Mouse (Mus musculus): ENCODE measurements at regions not wholly inside any gene's neighbourhood (a gene's known extent, or its start where the extent isn't known, plus 50 kb on each side); places are given as distances from the start of the nearest gene placed in this dataset.

DNA sequence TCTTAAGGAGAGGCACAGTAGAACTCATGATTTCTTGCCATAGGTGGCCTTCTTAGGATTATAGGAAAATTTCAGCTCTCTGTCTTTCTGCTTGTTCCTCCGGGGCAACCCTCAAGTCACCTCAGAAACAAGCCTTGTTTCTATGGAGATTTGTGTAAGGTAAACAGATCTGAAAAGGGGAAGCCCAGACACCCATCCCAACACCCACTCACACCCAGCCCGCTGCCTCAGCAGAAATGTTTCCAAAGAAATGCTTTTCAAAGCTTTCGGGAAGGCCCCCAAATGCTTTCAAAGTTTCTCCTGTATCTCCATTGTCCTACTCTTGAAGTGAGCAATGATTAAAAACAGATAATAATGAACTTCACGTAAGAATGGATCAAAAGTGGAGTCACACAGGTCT lies 64.9 kb upstream of the Rbpj start:
- Histone ChIP-seq H3K4me1 (ENCODE audit: insufficient read depth, low read length) (no peaks in the 10 kb centered on the region), H3K27me3 (ENCODE audit: insufficient read depth, low read length) (no peaks in the 10 kb centered on the region), H3K36me3 (ENCODE audit: insufficient read depth, low read length) (no peaks in the 10 kb centered on the region), H3K4me3 (ENCODE audit: low read depth, low read length) (no peak overlapping the region), H3K4me2 (ENCODE audit: low read depth, low read length, poor library complexity, severe bottlenecking) (no peak overlapping the region), H3K9me3 (ENCODE audit: low read length) (no peaks in the 10 kb centered on the region), H3K27ac (ENCODE audit: low read depth, low read length) (no peak overlapping the region), H3K9ac (replicated peaks; ENCODE audit: low read length, poor library complexity, severe bottlenecking) (no peak overlapping the region)
- DNase-seq (ENCODE audit: low spot score) (no peak), ATAC-seq (ENCODE audit: low FRiP score) (no peak)
- WGBS = 78% methylated on average over 4 of the region's 4 CpGs
- TF ChIP-seq CTCF (IDR thresholded peaks at IDR 0.05) = no peak

DNA sequence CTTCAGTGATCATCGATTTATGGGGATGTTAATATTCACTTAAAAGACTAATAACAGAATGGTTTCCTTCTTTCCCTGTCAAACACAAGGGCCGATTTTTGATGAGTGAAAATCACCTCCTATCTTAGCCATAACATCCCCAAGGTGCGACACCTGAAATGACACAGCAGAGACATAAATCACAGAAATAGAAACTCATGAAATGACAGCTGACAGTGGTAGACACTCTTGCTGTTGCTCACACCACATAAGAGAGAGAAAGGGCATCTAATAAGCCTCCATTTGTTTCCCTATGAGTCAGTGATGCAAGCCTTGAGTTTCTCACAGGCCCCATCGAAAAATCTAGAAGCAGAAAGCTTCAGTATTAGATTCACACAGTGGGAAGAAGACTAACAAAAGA lies 63.9 kb upstream of the Rbpj start:
- no peak for TF ChIP-seq CTCF (IDR thresholded peaks at IDR 0.05)
- H3K9ac ChIP-seq (replicated peaks; ENCODE audit: low read length, poor library complexity, severe bottlenecking) = no peak overlapping the region
- no peaks in the 10 kb centered on the region for H3K27me3 ChIP-seq (ENCODE audit: insufficient read depth, low read length)
- H3K4me2 ChIP-seq (ENCODE audit: low read depth, low read length, poor library complexity, severe bottlenecking) = no peak overlapping the region
- no peak overlapping the region for H3K4me3 ChIP-seq (ENCODE audit: low read depth, low read length)
- ATAC-seq (ENCODE audit: low FRiP score) = no peak
- no peak overlapping the region for H3K27ac ChIP-seq (ENCODE audit: low read depth, low read length)
- no peak for DNase-seq (ENCODE audit: low spot score)
- H3K4me1 ChIP-seq (ENCODE audit: insufficient read depth, low read length) = no peaks in the 10 kb centered on the region
- H3K36me3 ChIP-seq (ENCODE audit: insufficient read depth, low read length) = no peaks in the 10 kb centered on the region
- WGBS = 88% methylated on average over 4 of the region's 4 CpGs
- no peaks in the 10 kb centered on the region for H3K9me3 ChIP-seq (ENCODE audit: low read length)

DNA sequence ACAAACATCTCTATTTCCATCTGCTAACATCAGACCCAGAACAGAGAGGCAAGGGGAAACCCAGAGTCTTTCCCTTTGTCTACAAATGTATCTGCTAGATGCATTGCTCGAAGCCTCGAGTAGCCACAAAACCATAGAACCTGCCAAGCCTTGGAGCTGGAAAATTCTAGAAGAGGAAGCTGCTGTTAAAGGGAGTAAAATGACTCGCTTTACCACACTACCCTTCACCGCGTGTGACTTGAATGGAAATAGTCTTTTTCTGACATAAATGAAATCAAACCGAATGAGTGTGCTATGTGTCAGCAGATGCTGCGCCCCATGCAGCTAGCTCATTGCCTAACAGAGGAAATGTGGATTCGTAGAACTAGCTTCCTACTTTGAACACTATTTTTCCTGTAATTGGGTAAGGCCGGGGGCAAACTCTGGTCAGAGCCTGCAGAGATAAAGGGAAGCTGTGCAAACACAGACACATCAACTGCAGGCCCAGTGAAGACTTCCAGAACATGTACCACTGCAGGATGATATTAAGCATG lies 63.3 kb upstream of the Rbpj start:
- H3K4me3 ChIP-seq (ENCODE audit: low read depth, low read length) = no peak overlapping the region
- 79% methylated on average over 9 of the region's 9 CpGs for WGBS
- ATAC-seq (ENCODE audit: low FRiP score) (no peak), DNase-seq (ENCODE audit: low spot score) (no peak)
- no peak for TF ChIP-seq CTCF (IDR thresholded peaks at IDR 0.05)
- H3K36me3 ChIP-seq (ENCODE audit: insufficient read depth, low read length) = no peaks in the 10 kb centered on the region
- no peak overlapping the region for H3K4me2 ChIP-seq (ENCODE audit: low read depth, low read length, poor library complexity, severe bottlenecking)
- H3K9ac ChIP-seq (replicated peaks; ENCODE audit: low read length, poor library complexity, severe bottlenecking) = no peak overlapping the region
- no peaks in the 10 kb centered on the region for H3K9me3 ChIP-seq (ENCODE audit: low read length)
- H3K27me3 ChIP-seq (ENCODE audit: insufficient read depth, low read length) = no peaks in the 10 kb centered on the region
- no peaks in the 10 kb centered on the region for H3K4me1 ChIP-seq (ENCODE audit: insufficient read depth, low read length)
- no peak overlapping the region for H3K27ac ChIP-seq (ENCODE audit: low read depth, low read length)

DNA sequence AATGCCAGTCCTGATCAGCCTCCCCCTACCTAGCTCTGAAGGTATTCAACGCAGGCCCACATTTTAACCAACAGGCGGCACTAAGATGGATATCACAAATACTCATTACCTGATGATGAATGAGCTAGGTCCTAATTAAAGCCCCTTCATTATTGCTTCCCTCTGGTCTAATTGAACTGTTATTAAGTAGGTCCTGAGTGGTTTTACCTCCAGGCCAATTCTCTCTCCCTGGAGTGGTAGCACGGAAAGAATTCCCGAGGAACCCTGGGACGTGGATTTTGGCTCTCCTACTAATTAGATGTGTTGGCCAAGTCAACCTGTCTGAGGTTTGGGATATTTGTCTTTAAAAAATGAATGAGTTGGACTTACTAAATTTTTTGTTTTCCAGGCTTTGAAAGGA lies 60.0 kb upstream of the Rbpj start:
- ATAC-seq (ENCODE audit: low FRiP score) (no peak), DNase-seq (ENCODE audit: low spot score) (no peak)
- TF ChIP-seq CTCF (IDR thresholded peaks at IDR 0.05) = no peak
- Histone ChIP-seq H3K27me3 (ENCODE audit: insufficient read depth, low read length) (no peaks in the 10 kb centered on the region), H3K9ac (replicated peaks; ENCODE audit: low read length, poor library complexity, severe bottlenecking) (no peak overlapping the region), H3K4me2 (ENCODE audit: low read depth, low read length, poor library complexity, severe bottlenecking) (no peak overlapping the region), H3K4me3 (ENCODE audit: low read depth, low read length) (no peak overlapping the region), H3K4me1 (ENCODE audit: insufficient read depth, low read length) (no peaks in the 10 kb centered on the region), H3K36me3 (ENCODE audit: insufficient read depth, low read length) (no peaks in the 10 kb centered on the region), H3K27ac (ENCODE audit: low read depth, low read length) (no peak overlapping the region), H3K9me3 (ENCODE audit: low read length) (no peaks in the 10 kb centered on the region)
- WGBS = 86% methylated on average over 5 of the region's 5 CpGs

DNA sequence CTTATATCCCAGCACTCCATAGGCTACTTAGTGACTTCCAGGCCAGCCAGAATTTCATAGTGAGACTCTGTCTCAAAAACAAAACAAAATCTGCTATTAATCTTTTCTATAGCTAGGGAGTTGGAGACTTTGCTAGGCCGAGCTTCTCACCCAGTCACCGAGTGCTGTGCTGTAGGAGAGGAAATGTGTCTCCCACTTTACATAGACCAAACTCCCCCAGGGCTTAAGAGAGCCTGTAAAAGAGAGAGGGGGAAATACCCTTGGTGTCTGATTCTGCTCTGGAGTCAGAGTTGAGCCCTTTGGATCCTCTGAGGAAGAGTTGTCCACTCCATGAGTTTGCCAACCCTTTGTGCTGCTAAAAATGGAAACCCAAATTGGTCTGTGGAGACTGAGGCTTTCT lies 58.3 kb upstream of the Rbpj start:
- DNase-seq (ENCODE audit: low spot score) = no peak
- Histone ChIP-seq H3K4me2 (ENCODE audit: low read depth, low read length, poor library complexity, severe bottlenecking) (no peak overlapping the region), H3K36me3 (ENCODE audit: insufficient read depth, low read length) (no peaks in the 10 kb centered on the region), H3K4me1 (ENCODE audit: insufficient read depth, low read length) (no peaks in the 10 kb centered on the region), H3K9ac (replicated peaks; ENCODE audit: low read length, poor library complexity, severe bottlenecking) (no peak overlapping the region), H3K9me3 (ENCODE audit: low read length) (no peaks in the 10 kb centered on the region), H3K27me3 (ENCODE audit: insufficient read depth, low read length) (no peaks in the 10 kb centered on the region), H3K4me3 (ENCODE audit: low read depth, low read length) (no peak overlapping the region), H3K27ac (ENCODE audit: low read depth, low read length) (no peak overlapping the region)
- TF ChIP-seq CTCF (IDR thresholded peaks at IDR 0.05) = no peak
- 87% methylated on average over 2 of the region's 2 CpGs for WGBS
- ATAC-seq (ENCODE audit: low FRiP score) = no peak

DNA sequence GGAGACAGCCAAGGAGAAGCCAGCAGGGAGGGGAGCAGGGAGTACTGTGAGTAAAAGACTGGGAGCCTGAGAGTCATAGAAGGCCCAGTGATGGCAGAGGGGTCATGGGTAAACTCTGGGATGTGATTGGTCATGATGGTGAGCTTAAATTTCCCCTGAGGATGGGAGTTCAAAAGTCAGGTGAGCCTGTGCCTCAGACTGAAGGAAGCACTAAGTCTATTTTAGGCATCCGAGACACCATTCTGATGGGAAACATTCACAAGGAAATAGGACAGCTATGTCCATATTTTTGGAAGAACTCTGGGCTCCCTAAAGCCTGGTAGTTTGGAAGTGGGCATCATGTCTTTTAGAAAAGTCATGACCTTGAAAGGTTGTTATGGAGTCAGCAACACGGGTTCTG lies 57.7 kb upstream of the Rbpj start:
- H3K9me3 ChIP-seq (ENCODE audit: low read length) = no peaks in the 10 kb centered on the region
- H3K27ac ChIP-seq (ENCODE audit: low read depth, low read length) = no peak overlapping the region
- H3K9ac ChIP-seq (replicated peaks; ENCODE audit: low read length, poor library complexity, severe bottlenecking) = no peak overlapping the region
- 86% methylated on average over 2 of the region's 2 CpGs for WGBS
- ATAC-seq (ENCODE audit: low FRiP score) (no peak), DNase-seq (ENCODE audit: low spot score) (no peak)
- no peaks in the 10 kb centered on the region for H3K36me3 ChIP-seq (ENCODE audit: insufficient read depth, low read length)
- no peaks in the 10 kb centered on the region for H3K4me1 ChIP-seq (ENCODE audit: insufficient read depth, low read length)
- H3K4me2 ChIP-seq (ENCODE audit: low read depth, low read length, poor library complexity, severe bottlenecking) = no peak overlapping the region
- TF ChIP-seq CTCF (IDR thresholded peaks at IDR 0.05) = no peak
- H3K4me3 ChIP-seq (ENCODE audit: low read depth, low read length) = no peak overlapping the region
- no peaks in the 10 kb centered on the region for H3K27me3 ChIP-seq (ENCODE audit: insufficient read depth, low read length)
